Mouse (Mus musculus) ovary, postnatal 10 days (tissue): ENCODE measurements around the gene Ethe1.
"Not testable (repeated sequence)": the region's sequence is repeated elsewhere in the genome, so short reads cannot be mapped to it uniquely, and the experiment has no call there.

ENCODE experiments used
- DNase-seq: peaks from one replicate; pipeline ENCODE4 v3.0.0; 2022; ENCODE audit warnings: low spot score

Ethe1 gene

GRCm38 (mm10) chr7:24612308-24612910, 25.1 kb downstream of the Ethe1 start:
- DNase-seq = no peak

- DNase-seq = no peak
These were observed 27.5 kb downstream of the Ethe1 start for GRCm38 (mm10) chr7:24614816-24615215.

DNA sequence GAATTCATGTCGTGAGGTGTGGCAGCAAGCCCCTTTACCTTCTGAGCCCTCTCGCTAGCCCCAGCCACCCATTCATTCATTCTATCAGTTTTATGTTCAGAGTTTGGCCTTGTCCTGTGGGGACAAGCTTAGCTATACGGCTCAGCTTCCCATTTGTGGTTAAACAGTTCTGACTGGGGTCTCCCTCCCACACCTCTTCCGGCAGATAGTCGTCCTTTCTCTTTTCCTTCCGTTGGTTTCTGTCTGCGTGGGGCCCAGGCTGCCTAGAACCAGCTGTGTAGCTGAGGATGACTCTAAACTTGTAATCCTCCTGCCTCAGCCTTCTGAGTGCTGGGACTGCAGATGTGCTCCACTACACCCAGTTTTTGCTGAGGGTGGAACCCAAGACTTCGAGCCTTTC, 30.4 kb downstream of the Ethe1 start:
- DNase-seq = no peak

GRCm38 (mm10) chr7:24618374-24618773, 31.0 kb downstream of the Ethe1 start:
- not testable (repeated sequence) for DNase-seq

DNA sequence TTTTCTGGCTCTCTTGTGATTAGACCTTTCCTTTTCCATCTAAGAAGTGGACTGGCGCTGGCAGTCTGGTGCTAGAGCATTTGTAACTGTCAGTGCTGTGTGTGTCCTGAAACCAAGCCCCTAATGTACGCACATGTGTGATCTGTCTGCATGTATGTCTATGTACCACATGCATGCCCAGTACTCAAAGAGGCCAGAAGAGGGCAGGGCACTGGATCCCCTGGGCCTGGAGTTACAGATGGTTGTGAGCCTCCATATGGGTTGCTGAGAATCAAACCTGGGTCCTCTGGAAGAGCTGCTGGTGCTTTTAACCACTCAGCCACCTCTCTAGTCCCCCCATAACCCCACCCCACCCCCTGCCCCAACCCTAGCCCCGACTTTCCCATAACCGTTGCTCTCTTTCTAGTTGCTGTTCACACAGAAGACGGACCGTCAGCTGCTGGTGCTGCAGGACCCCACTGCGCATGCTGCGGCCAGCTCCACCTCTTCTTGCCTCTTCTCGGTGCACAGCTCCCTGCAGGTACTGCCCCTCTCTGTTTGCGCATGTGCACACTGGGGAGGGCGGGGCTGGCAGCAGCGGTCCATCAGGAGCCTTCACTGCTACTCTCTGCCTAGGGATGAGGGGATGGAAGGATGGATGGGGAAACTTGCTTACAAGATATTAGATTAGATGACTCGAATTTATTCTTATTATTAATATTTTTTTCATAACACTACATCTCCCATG, 32.5 kb downstream of the Ethe1 start:
- no peak for DNase-seq

- DNase-seq = no peak
These were observed 33.9 kb downstream of the Ethe1 start for GRCm38 (mm10) chr7:24621193-24621592.

DNA sequence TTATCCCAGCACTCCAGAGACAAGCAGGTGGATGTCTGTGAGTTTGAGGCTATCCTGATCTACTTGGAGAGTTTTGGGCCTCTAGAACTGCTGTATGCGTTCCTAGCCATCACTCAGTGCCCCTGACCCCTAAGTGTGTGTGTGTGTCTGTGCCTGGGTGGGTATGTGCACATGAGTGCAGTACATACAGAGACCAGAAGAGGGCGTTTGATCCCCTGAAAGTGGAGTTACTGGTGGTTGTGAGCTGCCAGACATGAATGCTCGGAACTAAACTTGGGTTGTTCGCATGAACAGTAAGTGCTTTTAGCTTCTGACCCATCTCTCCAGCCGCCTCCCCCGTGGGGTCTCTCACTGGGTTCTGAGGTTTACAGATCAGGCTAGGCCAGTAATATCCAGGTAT, 35.6 kb downstream of the Ethe1 start:
- DNase-seq = no peak

GRCm38 (mm10) chr7:24628685-24629610, 41.6 kb downstream of the Ethe1 start:
- DNase-seq = peak; percentile 61

- no peak for DNase-seq
These were observed 42.3 kb downstream of the Ethe1 start for GRCm38 (mm10) chr7:24629672-24630071.

DNA sequence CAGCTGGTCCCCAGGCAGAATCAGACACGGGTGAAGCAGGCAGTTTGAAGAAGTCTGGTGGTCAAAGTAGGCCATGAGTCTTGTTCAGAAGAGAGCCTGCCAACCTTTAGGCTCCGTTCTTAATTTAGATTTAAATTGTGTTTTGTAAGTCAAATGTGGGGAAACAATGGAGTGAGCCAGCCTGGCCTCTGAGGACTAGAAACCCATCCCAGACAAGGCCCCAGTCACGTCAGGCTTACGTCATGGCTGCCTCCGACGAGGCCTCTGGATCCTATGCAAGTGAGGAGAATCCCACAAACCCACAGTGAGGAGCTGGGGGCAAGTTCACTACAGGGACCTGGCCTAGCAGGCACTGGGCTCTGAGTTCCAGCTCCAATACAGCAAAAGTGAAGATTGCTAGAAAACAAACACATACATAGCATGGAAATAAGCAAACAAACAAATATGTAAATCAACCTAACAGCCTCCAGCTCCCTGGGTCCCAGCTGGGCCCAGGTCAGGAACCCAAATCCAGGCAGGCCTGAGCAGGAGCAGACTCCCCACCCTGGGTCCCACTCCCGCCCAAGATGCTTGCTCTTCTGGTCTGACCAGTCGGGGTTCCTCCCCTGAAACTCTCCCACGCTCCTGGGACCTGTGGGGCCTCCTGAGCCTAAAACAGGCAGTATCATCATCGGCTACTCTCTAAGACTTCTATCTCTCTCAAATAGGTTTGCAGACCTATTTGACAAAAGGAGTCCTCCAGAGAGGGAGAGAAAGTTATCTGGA, 43.0 kb downstream of the Ethe1 start:
- no peak for DNase-seq

- no peak for DNase-seq
These were observed 48.9 kb downstream of the Ethe1 start, which contains the start of gene Lypd3 for GRCm38 (mm10) chr7:24636264-24636663. TSS of gene Lypd3 (plus strand) at chr7:24636550.

DNA sequence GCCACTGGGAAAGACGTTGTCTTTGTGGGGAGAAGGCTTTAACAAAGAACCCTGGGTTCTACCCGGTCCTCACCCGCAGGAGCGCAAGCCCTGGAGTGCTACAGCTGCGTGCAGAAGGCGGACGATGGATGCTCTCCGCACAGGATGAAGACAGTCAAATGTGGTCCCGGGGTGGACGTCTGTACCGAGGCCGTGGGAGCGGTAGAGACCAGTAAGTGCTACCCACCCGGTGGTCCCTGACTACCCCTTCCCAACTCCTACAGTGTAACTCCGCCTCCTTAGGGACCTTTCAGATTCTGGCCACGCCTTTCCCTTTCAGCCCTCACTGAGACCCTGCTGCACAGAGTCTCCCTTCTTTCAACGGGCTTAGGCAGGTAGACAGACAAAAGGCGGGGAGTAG, 49.7 kb downstream of the Ethe1 start:
- DNase-seq = no peak

- no peak for DNase-seq
These were observed 50.9 kb downstream of the Ethe1 start for GRCm38 (mm10) chr7:24638026-24638856.

- no peak for DNase-seq
These were observed 53.1 kb downstream of the Ethe1 start for GRCm38 (mm10) chr7:24640450-24640849.

DNA sequence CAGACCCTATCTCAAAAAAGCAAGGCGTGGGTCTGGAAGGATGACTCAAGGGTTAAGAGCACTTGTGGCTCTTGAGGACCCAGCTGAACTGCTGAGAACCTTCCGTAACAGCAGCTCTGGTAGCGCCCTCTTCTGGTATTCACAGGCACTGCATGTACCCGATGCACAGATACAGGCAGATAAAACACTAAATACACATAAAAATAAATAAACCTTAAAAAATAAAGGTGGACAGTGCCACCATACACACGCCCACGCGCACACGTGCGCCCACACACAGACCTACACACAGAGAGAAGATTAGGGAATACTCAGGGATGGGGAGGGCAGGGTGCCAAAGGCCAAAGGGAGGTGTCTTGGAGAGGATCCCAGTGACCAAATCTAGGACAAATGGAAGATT, 55.1 kb downstream of the Ethe1 start:
- DNase-seq = peak; percentile 6

DNA sequence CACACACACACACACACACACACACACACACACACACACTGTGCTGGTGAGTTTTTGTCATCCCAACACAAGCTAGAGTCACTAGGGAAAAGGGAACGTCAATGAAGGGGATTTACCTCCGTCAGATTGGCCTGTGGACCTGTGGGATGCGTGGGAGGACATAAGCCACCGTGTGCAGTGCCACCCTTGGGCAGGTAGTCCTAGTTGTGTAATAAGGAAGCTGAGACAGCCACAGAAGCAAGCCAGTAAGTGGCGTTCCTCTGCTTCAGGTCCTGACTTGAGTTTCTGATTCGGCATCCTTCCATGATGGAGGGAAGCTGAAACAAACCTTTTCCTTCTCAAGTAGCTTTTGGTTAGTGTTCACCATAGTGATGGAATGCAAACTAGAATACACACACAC, 57.1 kb downstream of the Ethe1 start:
- DNase-seq = no peak

- DNase-seq = no peak
These were observed 57.7 kb downstream of the Ethe1 start for GRCm38 (mm10) chr7:24644996-24645395.

- no peak for DNase-seq
These were observed 59.1 kb downstream of the Ethe1 start for GRCm38 (mm10) chr7:24646486-24646885.

GRCm38 (mm10) chr7:24653681-24654080, 66.3 kb downstream of the Ethe1 start:
- peak; percentile 24 for DNase-seq
